Mouse (Mus musculus) megakaryocyte, embryonic 14.5 days (primary cell): Measurements from ENCODE around the gene A430005L14Rik. TPM values are rescaled to one million over a fixed set of nuclear protein-coding genes. Genes with fewer than 3 reads are reported as not detected.
A peak's percentile ranks its signal among the peaks of the same experiment; 100 is the strongest.

ENCODE experiments used
- H3K27me3 ChIP-seq: replicated peaks from 2 replicates; pipeline ENCODE3; 2012; ENCODE audit warnings: inconsistent platforms
- H3K36me3 ChIP-seq: replicated peaks from 2 replicates; pipeline ENCODE3; 2012; ENCODE audit warnings: low read length, inconsistent platforms, mixed read lengths
- H3K4me1 ChIP-seq: 2 replicates; pipeline ENCODE4 v1.6.1; 2012; ENCODE audit warnings: inconsistent platforms
- H3K4me3 ChIP-seq: replicated peaks from 2 replicates; pipeline ENCODE3; 2012; ENCODE audit warnings: moderate library complexity, mild to moderate bottlenecking, inconsistent platforms
- H3K9me3 ChIP-seq: 2 replicates; pipeline ENCODE4 v1.6.1; 2012; ENCODE audit warnings: inconsistent platforms
- FLI1 ChIP-seq: IDR thresholded peaks from 2 replicates; pipeline ENCODE4 v1.6.1; 2012; ENCODE audit warnings: low read length, inconsistent platforms, mixed read lengths
- GATA1 ChIP-seq: IDR thresholded peaks from 3 replicates; pipeline ENCODE4 v1.6.1; 2012; ENCODE audit warnings: mixed read lengths, low read length, inconsistent platforms, borderline replicate concordance
- polyA plus RNA-seq: library from polyadenylated mRNA; stranded (reverse); fragments of >175 nt; gene quantifications from 2 replicates; pipeline ENCODE4 v1.2.3, GENCODE M21; 2012; ENCODE audit warnings: low replicate concordance; ENCODE audit not compliant: insufficient read depth

A430005L14Rik gene
- polyA plus RNA-seq, 1 experiment: 127 TPM

- TF ChIP-seq FLI1: no peak
- TF ChIP-seq GATA1: no peak
- H3K4me3 ChIP-seq: no peak overlapping the region
- H3K36me3 ChIP-seq: no peaks in the 10 kb centered on the region
- peaks cover 4% of the 10 kb centered on the region for H3K4me1 ChIP-seq
- H3K9me3 ChIP-seq: no peaks in the 10 kb centered on the region; the same call in 1 of the 2 replicates
- H3K27me3 ChIP-seq: peaks cover 64% of the 10 kb centered on the region
Measured at GRCm38 (mm10) chr4:153943243-153943642, 13.8 kb upstream of the A430005L14Rik start.

DNA sequence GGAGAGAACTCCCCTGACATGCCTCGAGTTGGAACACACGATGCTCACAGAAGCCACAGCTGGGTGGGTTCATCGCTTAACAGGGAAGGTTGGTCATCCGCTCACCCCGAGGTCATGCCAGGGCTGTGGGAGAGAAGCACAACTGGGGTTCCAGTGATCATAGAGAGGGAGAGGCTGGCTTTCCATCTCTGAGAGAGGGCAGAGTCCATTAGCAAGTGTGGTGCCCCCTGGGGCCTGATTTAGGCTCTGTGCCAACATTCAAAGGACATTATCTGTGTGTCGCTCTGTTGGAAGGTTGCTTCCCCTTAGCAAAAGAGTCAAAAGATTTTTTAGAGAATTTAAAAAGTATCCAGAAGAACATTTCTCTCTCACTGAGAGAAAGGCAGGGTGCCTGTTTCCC is 12.8 kb upstream of the A430005L14Rik start:
- H3K4me3 ChIP-seq: no peak overlapping the region
- H3K36me3 ChIP-seq: no peaks in the 10 kb centered on the region
- peaks cover 65% of the 10 kb centered on the region for H3K27me3 ChIP-seq
- peaks cover 4% of the 10 kb centered on the region for H3K4me1 ChIP-seq
- TF ChIP-seq GATA1: no peak
- no peak for TF ChIP-seq FLI1
- no peaks in the 10 kb centered on the region; the same call in 1 of the 2 replicates for H3K9me3 ChIP-seq

DNA sequence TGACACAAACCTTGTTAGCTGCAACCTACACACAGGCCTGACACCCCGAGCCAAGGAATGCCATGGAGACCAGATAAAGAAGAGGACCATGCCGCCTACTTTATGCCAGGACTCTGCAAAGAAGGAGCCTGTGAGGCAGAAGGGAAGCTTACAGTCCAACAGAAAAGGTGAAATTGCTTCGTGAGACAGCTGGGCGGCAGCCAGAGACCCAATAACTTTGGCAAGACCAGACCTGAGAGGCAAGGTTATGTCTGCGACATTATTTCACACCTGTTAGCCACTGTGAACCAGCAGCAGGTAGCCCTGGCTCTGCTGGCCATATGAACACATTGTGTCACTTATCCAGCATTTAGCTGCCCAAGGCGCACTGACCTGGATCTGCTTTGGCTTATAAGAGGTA is 11.3 kb upstream of the A430005L14Rik start:
- H3K27me3 ChIP-seq: peaks cover 69% of the 10 kb centered on the region
- H3K4me3 ChIP-seq: no peak overlapping the region
- H3K4me1 ChIP-seq: no peaks in the 10 kb centered on the region
- no peaks in the 10 kb centered on the region for H3K36me3 ChIP-seq
- no peak for TF ChIP-seq FLI1
- H3K9me3 ChIP-seq: no peaks in the 10 kb centered on the region; the same call in 1 of the 2 replicates

DNA sequence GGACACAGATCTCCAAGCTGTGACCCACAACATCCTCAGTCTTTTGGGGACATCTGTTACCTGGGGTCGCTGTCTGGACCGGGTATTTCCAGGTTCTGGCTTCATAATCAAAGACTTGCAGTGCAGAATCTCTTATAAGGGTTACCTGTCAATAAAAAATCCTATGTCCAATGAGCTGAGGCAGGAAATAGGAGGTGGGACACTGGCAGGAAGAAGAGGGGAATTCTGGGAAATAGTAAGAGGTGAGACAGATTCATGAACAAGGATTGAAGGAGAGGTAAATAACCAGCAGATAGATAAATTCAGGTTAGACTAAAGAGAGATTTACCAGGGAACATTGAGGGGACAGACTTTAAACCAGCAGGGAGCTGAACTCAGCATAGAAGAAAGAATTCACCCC is 6.7 kb upstream of the A430005L14Rik start:
- H3K36me3 ChIP-seq: no peaks in the 10 kb centered on the region
- peaks cover 56% of the 10 kb centered on the region for H3K27me3 ChIP-seq
- H3K9me3 ChIP-seq: no peaks in the 10 kb centered on the region; the same call in 1 of the 2 replicates
- no peak for TF ChIP-seq GATA1
- TF ChIP-seq FLI1: no peak
- H3K4me3 ChIP-seq: no peak overlapping the region
- peaks cover 8% of the 10 kb centered on the region for H3K4me1 ChIP-seq

GRCm38 (mm10) chr4:153951150-153951549 is 5.9 kb upstream of the A430005L14Rik start:
- Histone ChIP-seq H3K27me3 (peaks cover 53% of the 10 kb centered on the region), H3K9me3 (no peaks in the 10 kb centered on the region; the same call in 1 of the 2 replicates), H3K4me3 (no peak overlapping the region), H3K4me1 (peaks cover 11% of the 10 kb centered on the region), H3K36me3 (no peaks in the 10 kb centered on the region)
- TF ChIP-seq GATA1 (no peak), FLI1 (no peak)

DNA sequence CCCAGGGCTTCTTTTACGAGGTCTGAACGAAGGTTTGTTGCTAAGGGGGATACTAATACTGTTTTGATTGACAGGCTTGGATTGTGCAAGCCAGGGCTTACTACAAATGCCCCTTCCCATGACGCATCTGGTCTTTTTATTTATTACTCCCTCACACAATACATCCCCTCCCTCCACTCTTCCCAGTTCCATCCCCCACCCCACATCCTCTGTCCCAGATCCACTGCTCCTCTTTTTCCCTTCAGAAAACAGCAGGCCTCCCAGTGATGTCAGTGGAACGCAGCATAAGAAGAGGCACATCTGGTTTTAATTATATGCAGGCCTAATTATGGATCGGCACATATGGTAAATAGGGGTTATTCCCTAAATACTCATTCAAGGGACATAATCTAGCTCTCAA is 5.3 kb upstream of the A430005L14Rik start:
- H3K4me1 ChIP-seq: peaks cover 16% of the 10 kb centered on the region
- H3K36me3 ChIP-seq: no peaks in the 10 kb centered on the region
- TF ChIP-seq GATA1: no peak
- TF ChIP-seq FLI1: no peak
- H3K4me3 ChIP-seq: no peak overlapping the region
- H3K9me3 ChIP-seq: no peaks in the 10 kb centered on the region; the same call in 1 of the 2 replicates
- peaks cover 50% of the 10 kb centered on the region for H3K27me3 ChIP-seq

DNA sequence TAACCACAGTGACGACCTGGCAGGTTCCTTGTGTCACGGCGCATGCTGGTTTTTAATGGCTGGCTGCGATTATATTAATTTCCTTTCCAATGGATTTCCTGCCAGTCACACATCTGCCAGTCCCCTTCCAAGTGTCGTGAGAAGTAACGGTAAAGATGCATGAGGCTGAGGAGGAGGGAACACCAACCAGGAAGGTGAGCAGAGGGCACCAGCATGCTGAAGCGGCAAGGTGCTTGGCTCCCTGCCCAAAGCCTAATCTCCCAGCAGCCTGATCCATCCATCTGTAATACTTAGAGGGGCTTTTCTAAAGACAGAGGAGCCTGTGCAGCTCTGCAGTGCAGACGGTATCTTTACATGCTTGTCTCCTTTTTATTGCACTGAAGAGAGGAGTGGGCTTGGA is 1.4 kb upstream of the A430005L14Rik start:
- H3K27me3 ChIP-seq: peaks cover 21% of the 10 kb centered on the region
- H3K36me3 ChIP-seq: peaks cover 14% of the 10 kb centered on the region
- H3K4me3 ChIP-seq: peak overlapping the region; percentile 51
- TF ChIP-seq GATA1: no peak
- no peak for TF ChIP-seq FLI1
- H3K9me3 ChIP-seq: no peaks in the 10 kb centered on the region
- peaks cover 44% of the 10 kb centered on the region for H3K4me1 ChIP-seq

DNA sequence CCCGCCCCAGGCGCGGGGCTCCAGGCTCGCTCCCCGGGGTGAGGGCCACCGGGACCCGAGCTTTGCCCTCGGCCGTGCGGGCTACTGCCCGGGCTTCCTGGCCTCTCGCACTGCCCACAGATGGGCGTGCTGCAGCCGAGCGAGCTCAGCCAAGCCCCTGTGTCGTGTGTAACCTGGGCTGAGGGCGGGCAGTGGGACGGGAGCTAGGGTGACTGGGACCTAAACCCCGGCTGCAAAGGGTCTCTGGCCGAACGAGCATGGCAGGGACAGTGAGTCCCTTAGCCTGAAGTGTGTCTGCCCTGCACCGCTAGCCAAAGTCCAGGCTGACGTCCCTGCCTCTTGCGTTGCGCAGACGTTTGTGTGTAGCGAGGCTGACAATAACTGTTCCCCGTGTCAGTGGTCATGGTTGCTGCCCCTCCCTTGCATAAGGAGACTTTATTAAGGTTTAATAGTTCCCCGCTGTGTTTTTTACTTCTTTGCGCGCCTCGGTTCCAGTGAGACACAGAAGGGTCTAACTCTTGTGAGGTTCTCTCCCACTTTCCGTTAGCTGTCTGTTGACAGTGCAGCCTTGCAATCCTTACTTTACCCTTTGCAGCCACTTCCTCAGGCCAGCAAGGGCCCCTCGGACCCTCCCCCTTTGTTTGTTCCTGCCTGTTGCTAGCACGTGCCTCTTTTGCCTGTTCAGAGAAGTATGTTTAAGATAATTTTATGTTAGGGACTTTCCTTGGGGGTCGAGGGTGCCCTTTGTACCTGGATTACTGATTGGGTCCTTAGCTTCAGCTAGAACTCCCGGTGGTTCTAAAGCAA is 610 bp downstream of the A430005L14Rik start:
- Histone ChIP-seq H3K4me1 (peaks cover 44% of the 10 kb centered on the region), H3K36me3 (peaks cover 34% of the 10 kb centered on the region), H3K27me3 (peaks cover 9% of the 10 kb centered on the region), H3K4me3 (peak overlapping the region; percentile 97), H3K9me3 (no peaks in the 10 kb centered on the region)
- TF ChIP-seq FLI1 (no peak), GATA1 (no peak)

GRCm38 (mm10) chr4:153962631-153963030 is 5.6 kb downstream of the A430005L14Rik start:
- TF ChIP-seq GATA1 (no peak), FLI1 (no peak)
- Histone ChIP-seq H3K4me3 (no peak overlapping the region), H3K4me1 (peaks cover 27% of the 10 kb centered on the region), H3K36me3 (peaks cover 84% of the 10 kb centered on the region), H3K9me3 (no peaks in the 10 kb centered on the region), H3K27me3 (no peaks in the 10 kb centered on the region)

DNA sequence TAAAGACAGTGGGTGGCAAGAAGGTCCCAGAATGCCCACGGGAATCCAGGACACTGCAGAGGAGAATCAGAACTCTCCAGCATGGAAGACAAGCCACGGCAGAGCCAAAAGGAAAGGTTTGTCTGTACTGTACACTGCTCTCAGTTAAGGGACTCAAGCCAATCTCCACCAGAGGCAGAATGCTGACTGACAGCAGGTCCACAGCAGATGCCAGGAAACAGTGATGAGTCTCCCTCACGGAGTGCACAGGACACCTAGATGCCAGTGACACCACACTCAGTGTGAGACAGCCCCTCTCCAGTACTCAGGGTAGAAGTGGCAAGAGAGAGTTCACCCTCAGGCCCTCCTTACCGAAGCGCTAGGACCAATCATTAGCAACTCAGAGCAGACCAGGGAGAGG is 9.6 kb downstream of the A430005L14Rik start:
- Histone ChIP-seq H3K4me1 (peaks cover 3% of the 10 kb centered on the region; the same call in 1 of the 2 replicates), H3K36me3 (peaks cover 99% of the 10 kb centered on the region), H3K9me3 (no peaks in the 10 kb centered on the region), H3K27me3 (no peaks in the 10 kb centered on the region), H3K4me3 (no peak overlapping the region)
- TF ChIP-seq FLI1 (no peak), GATA1 (no peak)

GRCm38 (mm10) chr4:153967556-153967955 is 10.5 kb downstream of the A430005L14Rik start:
- H3K4me1 ChIP-seq: peaks cover 3% of the 10 kb centered on the region; the same call in 1 of the 2 replicates
- H3K36me3 ChIP-seq: peaks cover 98% of the 10 kb centered on the region
- no peak overlapping the region for H3K4me3 ChIP-seq
- TF ChIP-seq GATA1 (no peak), FLI1 (no peak)
- H3K9me3 ChIP-seq: no peaks in the 10 kb centered on the region
- H3K27me3 ChIP-seq: no peaks in the 10 kb centered on the region
